Mouse (Mus musculus) megakaryocyte, embryonic 14.5 days (primary cell): ENCODE data around the gene Adamts20.

ENCODE experiments used
- FLI1 ChIP-seq: IDR thresholded peaks from 2 replicates; pipeline ENCODE4 v1.6.1; 2012; ENCODE audit warnings: low read length, inconsistent platforms, mixed read lengths
- GATA1 ChIP-seq: IDR thresholded peaks from 3 replicates; pipeline ENCODE4 v1.6.1; 2012; ENCODE audit warnings: mixed read lengths, low read length, inconsistent platforms, borderline replicate concordance

DNA sequence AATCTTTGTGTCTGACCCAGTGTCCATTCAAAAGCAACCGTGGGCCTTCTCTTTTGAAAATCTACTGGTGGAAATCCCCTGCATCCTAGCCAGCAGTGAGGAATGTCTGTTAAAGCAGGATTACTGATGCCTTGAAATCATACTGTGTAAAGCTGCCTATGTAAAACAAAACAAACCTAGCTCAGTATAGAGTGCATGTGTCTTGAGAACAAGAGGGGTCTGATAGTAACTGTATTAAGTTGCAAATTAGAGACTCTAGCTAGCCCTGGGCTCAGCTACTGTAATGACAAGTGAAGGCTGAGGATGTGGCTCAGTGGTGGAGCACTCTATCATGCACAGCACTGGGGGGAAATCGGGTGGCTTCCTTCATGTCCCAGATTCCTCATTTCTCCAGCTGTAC lies 22.2 kb downstream of the Adamts20 start:
- TF ChIP-seq GATA1 = no peak
- no peak for TF ChIP-seq FLI1
